Mouse (Mus musculus) stomach, postnatal 0 days (tissue): ENCODE measurements at regions not wholly inside any gene's neighbourhood (a gene's known extent, or its start where the extent isn't known, plus 50 kb on each side); places are given as distances from the start of the nearest gene placed in this dataset.

Experiments
- CTCF ChIP-seq: IDR thresholded peaks from 2 replicates; pipeline ENCODE4 v1.5.1; 2016; ENCODE audit warnings: antibody characterized with exemption, low read depth, mild to moderate bottlenecking, moderate library complexity
- EP300 ChIP-seq: optimal IDR thresholded peaks from 2 replicates; pipeline ENCODE3; 2016; ENCODE audit warnings: antibody characterized with exemption

- TF ChIP-seq EP300 (no peak), CTCF (no peak)
These were observed 70.8 kb upstream of the Med14 start for GRCm38 (mm10) chrX:12832709-12833108.
